Mouse (Mus musculus) bone marrow macrophage, adult 2 months (primary cell): ENCODE measurements around the gene Fam102a.
A peak's percentile ranks its signal among the peaks of the same experiment; 100 is the strongest.

ENCODE experiments used
- CTCF ChIP-seq: IDR thresholded peaks from 2 replicates; pipeline ENCODE4 v1.5.1; 2012; ENCODE audit warnings: low read depth, mild to moderate bottlenecking, low read length, moderate library complexity
- POLR2A ChIP-seq: IDR thresholded peaks from 2 replicates; pipeline ENCODE4 v1.6.1; 2012; ENCODE audit warnings: mild to moderate bottlenecking, low read depth, low read length, borderline replicate concordance

DNA sequence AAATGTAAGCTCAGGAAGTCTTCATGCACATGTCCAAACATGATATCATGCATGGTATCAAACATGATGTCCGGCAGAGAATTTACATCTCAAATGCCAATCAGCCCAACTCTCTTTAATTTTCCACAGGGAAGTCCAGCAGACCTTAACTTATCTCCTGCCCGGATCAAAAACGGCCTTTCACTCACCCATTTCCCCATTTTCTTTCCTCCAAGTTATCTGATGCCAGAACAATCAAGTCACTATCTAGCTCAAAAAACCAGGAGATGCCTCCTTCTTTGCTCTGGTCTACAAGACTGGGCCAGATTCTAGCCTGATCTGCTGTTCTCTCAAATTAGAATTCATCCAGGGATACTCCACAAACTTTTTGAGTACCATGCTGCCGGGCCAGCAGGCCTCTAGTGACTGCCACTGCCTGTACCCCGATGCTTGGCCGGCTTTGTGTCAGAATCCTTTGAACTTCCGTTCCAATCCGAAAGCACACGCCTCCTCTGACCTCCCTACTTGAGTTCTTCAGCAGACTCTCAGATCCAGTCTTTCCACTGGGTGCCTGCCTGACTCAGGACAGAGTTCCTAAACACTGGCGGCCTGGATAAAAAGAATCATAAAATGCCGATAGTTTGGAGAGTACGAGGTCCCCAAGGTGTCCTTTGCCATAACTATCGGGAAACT lies 935 bp upstream of the Fam102a start:
- TF ChIP-seq POLR2A (0 out of 2 replicates have a peak, but pooled peaks have one; percentile 31), CTCF (no peak)
